Mouse (Mus musculus): ENCODE measurements around the gene Rab8a. TPM values are rescaled to one million over a fixed set of nuclear protein-coding genes. Genes with fewer than 3 reads are reported as not detected.

Rab8a gene
- polyA plus RNA-seq (2014; fragmentation: Illumina TruSeq; extraction: RNeasy Lipid Tissue Mini Kit (QIAGEN cat#74804); ENCODE audit: low read depth, low replicate concordance): 66.1 TPM

GRCm38 (mm10) chr8:72160707-72161697 lies at the start of gene Rab8a:
TSS of gene Rab8a (plus strand) at chr8:72161200.

DNA sequence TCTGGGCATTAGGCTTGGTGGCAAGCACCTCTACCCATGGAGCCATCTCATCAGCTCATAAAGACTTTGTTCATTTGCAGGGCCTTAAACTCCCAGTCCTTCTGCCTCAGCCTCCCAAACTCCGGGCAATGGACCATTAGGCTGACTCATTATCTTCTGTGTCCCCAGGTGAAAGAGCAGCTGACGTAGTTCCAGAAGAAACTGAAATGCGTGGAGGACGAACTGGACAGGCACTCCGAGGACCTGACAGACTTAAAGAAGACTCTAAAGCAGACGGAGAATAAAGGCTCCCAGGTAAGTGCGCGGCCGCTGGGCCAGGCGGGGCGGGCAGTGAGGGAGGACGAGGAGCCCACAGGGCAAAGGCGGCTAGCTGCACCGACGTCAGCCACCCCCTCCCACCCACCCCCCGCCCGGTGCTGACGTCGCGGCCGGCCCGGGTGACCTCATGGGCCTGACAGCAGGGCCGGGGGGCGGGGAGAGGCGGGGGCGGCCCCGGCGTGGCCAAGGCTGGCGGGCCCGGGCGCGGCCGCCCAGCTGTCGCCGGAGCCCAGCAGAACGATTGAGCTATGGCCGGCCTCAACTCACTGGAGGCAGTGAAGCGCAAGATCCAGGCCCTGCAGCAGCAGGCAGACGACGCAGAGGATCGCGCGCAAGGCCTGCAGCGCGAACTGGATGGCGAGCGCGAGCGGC lies 26.1 kb upstream of the Rab8a start, which contains the start of gene Tpm4:
TSS of gene Tpm4 (plus strand) at position 220 of the 690 bp plus-strand sequence.

GRCm38 (mm10) chr8:72189417-72190214 lies 28.6 kb downstream of the Rab8a start, which contains the start of gene Hsh2d:
TSS of gene Hsh2d (plus strand) at chr8:72189638.

DNA sequence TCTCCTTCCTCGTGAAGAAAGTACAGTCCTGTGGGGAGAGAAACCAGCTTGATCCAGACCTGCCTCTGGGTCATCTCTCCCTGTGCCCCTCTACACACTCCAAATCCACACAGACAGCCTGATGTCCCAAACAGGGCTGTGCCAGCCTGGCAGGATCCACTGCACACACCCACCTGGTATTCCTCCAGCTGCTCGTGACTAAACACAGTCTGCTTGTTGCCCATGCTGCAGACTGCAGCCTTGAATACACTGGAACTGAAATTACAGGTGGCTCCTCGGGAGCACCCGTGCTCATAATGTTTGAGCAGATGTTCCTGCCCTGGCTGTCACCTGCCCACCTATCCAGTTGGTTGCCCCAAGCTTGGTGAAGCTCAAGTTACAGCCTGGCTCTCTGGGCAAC lies 51.8 kb downstream of the Rab8a start, which contains the start of gene Cib3:
TSS of gene Cib3 (minus strand) at position 87 of the 400 bp plus-strand sequence.

GRCm38 (mm10) chr8:72213536-72213935 lies 52.5 kb downstream of the Rab8a start, which contains the start of gene Gm11034:
TSS of gene Gm11034 (minus strand) at chr8:72213636.

GRCm38 (mm10) chr8:72219541-72220363 lies 58.8 kb downstream of the Rab8a start, which contains the start of gene Fam32a:
TSS of gene Fam32a (plus strand) at chr8:72219730.

Other genes starting within 250 kb of the Rab8a start
- gene Zfp961, start 210.2 kb upstream of the Rab8a start, polyA plus RNA-seq (2014; fragmentation: Illumina TruSeq; extraction: RNeasy Lipid Tissue Mini Kit (QIAGEN cat#74804); ENCODE audit: low read depth, low replicate concordance): 51.1 TPM
- gene Cyp4f18, start 151.6 kb upstream of the Rab8a start, polyA plus RNA-seq (2014; fragmentation: Illumina TruSeq; extraction: RNeasy Lipid Tissue Mini Kit (QIAGEN cat#74804); ENCODE audit: low read depth, low replicate concordance): not detected
- not detected for gene Olfr372, start 120.0 kb upstream of the Rab8a start, polyA plus RNA-seq (2014; fragmentation: Illumina TruSeq; extraction: RNeasy Lipid Tissue Mini Kit (QIAGEN cat#74804); ENCODE audit: low read depth, low replicate concordance)
- gene Olfr373, start 78.0 kb upstream of the Rab8a start, polyA plus RNA-seq (2014; fragmentation: Illumina TruSeq; extraction: RNeasy Lipid Tissue Mini Kit (QIAGEN cat#74804); ENCODE audit: low read depth, low replicate concordance): not detected
- not detected for gene Olfr374, start 54.2 kb upstream of the Rab8a start, polyA plus RNA-seq (2014; fragmentation: Illumina TruSeq; extraction: RNeasy Lipid Tissue Mini Kit (QIAGEN cat#74804); ENCODE audit: low read depth, low replicate concordance)
- gene Tpm4, start 26.2 kb upstream of the Rab8a start, polyA plus RNA-seq (2014; fragmentation: Illumina TruSeq; extraction: RNeasy Lipid Tissue Mini Kit (QIAGEN cat#74804); ENCODE audit: low read depth, low replicate concordance): 453 TPM
- gene Hsh2d, start 28.4 kb downstream of the Rab8a start, polyA plus RNA-seq (2014; fragmentation: Illumina TruSeq; extraction: RNeasy Lipid Tissue Mini Kit (QIAGEN cat#74804); ENCODE audit: low read depth, low replicate concordance): 2.0 TPM
- not detected for gene Cib3, start 51.6 kb downstream of the Rab8a start, polyA plus RNA-seq (2014; fragmentation: Illumina TruSeq; extraction: RNeasy Lipid Tissue Mini Kit (QIAGEN cat#74804); ENCODE audit: low read depth, low replicate concordance)
- gene Gm11034, start 52.4 kb downstream of the Rab8a start, polyA plus RNA-seq (2014; fragmentation: Illumina TruSeq; extraction: RNeasy Lipid Tissue Mini Kit (QIAGEN cat#74804); ENCODE audit: low read depth, low replicate concordance): not detected
- gene Fam32a, start 58.5 kb downstream of the Rab8a start, polyA plus RNA-seq (2014; fragmentation: Illumina TruSeq; extraction: RNeasy Lipid Tissue Mini Kit (QIAGEN cat#74804); ENCODE audit: low read depth, low replicate concordance): 73.2 TPM
- 3.1 TPM for gene Ap1m1, start 78.8 kb downstream of the Rab8a start, polyA plus RNA-seq (2014; fragmentation: Illumina TruSeq; extraction: RNeasy Lipid Tissue Mini Kit (QIAGEN cat#74804); ENCODE audit: low read depth, low replicate concordance)
- gene Gm10282, start 144.1 kb downstream of the Rab8a start, polyA plus RNA-seq (2014; fragmentation: Illumina TruSeq; extraction: RNeasy Lipid Tissue Mini Kit (QIAGEN cat#74804); ENCODE audit: low read depth, low replicate concordance): 1.3 TPM
- gene Klf2, start 157.8 kb downstream of the Rab8a start, polyA plus RNA-seq (2014; fragmentation: Illumina TruSeq; extraction: RNeasy Lipid Tissue Mini Kit (QIAGEN cat#74804); ENCODE audit: low read depth, low replicate concordance): 10.1 TPM

Data from sigmoid colon, adult 10 weeks (tissue).